ENCODE assay signal across 8 mouse cellular contexts in genomic region chr11:83853221-83853792, GRCm38 (mm10). TPM values are rescaled to one million over a fixed set of nuclear protein-coding genes. Genes with fewer than 3 reads are reported as not detected.
DNase-seq lines count a peak whose midpoint lies in the region; ATAC-seq and TF ChIP-seq lines count a peak whose summit lies in the region.
"Had no signal": no experiment of that assay in that cellular context is flagged by ENCODE, and none has a peak within 500 bp of the region (broad histone marks: within the 10 kb centered on the region; RNA-seq: fewer than 3 reads in every experiment).

No protein-coding gene starts in this region.

- ATAC-seq in megakaryocyte, adult 5-6 weeks (ENCODE audit: poor library complexity, severe bottlenecking) = no peak
- ATAC-seq in embryonic facial prominence, embryonic 11.5 days (replicated peaks; ENCODE audit: insufficient number of reproducible peaks, low FRiP score, low TSS enrichment, low read depth) = no peak
- ATAC-seq in kidney, postnatal 0 days (replicated peaks; ENCODE audit: low FRiP score, low read depth) = no peak

- no peak for TF ChIP-seq CTCF in kidney, postnatal 0 days (IDR thresholded peaks at IDR 0.05; ENCODE audit: low read depth)

- WGBS in embryonic facial prominence, embryonic 11.5 days = under 1% methylated on average over 33 of the region's 33 CpGs
- WGBS in kidney, postnatal 0 days = under 1% methylated on average over 33 of the region's 33 CpGs

- peaks cover 88% of the 10 kb centered on the region for H3K27me3 ChIP-seq in megakaryocyte, embryonic 14.5 days (replicated peaks)
- H3K27me3 ChIP-seq in embryonic facial prominence, embryonic 11.5 days (ENCODE audit: control insufficient read depth, insufficient read depth, low read length) = peaks cover 60% of the 10 kb centered on the region
- H3K27me3 ChIP-seq in kidney, postnatal 0 days (ENCODE audit: insufficient read depth, low read length) = peaks cover 19% of the 10 kb centered on the region; the same call in 1 of the 2 replicates

- no peak overlapping the region for H3K9ac ChIP-seq in embryonic facial prominence, embryonic 11.5 days (replicated peaks; ENCODE audit: low read length)
- H3K9ac ChIP-seq in kidney, postnatal 0 days (ENCODE audit: low read depth, low read length) = peak overlapping the region; percentile 88

- peak overlapping the region; percentile 14 for H3K4me3 ChIP-seq in megakaryocyte, embryonic 14.5 days (replicated peaks)
- no peak overlapping the region for H3K4me3 ChIP-seq in embryonic facial prominence, embryonic 11.5 days (ENCODE audit: low read depth, low read length)
- peak overlapping the region; percentile 65 for H3K4me3 ChIP-seq in kidney, postnatal 0 days (replicated peaks; ENCODE audit: low read depth, low read length)

- no peak overlapping the region for H3K27ac ChIP-seq in embryonic facial prominence, embryonic 11.5 days (replicated peaks; ENCODE audit: low read depth, low read length)
- H3K27ac ChIP-seq in kidney, postnatal 0 days = peak overlapping the region; percentile 95

- no peak overlapping the region for H3K4me2 ChIP-seq in embryonic facial prominence, embryonic 11.5 days (ENCODE audit: low read depth, low read length)
- peak overlapping the region; percentile 49 for H3K4me2 ChIP-seq in kidney, postnatal 0 days (ENCODE audit: low read length)

- no peaks in the 10 kb centered on the region for H3K36me3 ChIP-seq in megakaryocyte, embryonic 14.5 days (replicated peaks; ENCODE audit: low read length)
- no peaks in the 10 kb centered on the region for H3K36me3 ChIP-seq in embryonic facial prominence, embryonic 11.5 days (replicated peaks; ENCODE audit: control insufficient read depth, insufficient read depth, low read depth, low read length)
- no peaks in the 10 kb centered on the region for H3K36me3 ChIP-seq in kidney, postnatal 0 days (ENCODE audit: insufficient read depth, low read length)

- peaks cover 42% of the 10 kb centered on the region for H3K4me1 ChIP-seq in megakaryocyte, embryonic 14.5 days
- peaks cover 4% of the 10 kb centered on the region for H3K4me1 ChIP-seq in embryonic facial prominence, embryonic 11.5 days (ENCODE audit: control insufficient read depth, insufficient read depth, low read length)
- H3K4me1 ChIP-seq in kidney, postnatal 0 days (replicated peaks; ENCODE audit: insufficient read depth, low read length) = no peaks in the 10 kb centered on the region

- peak; percentile 27 for DNase-seq in embryonic facial prominence, embryonic 11.5 days (ENCODE audit: low spot score)
- DNase-seq in kidney, postnatal 0 days (ENCODE audit: low spot score) = no peak
- DNase-seq in lung, postnatal 4 days = peak; percentile 40 to 45
- DNase-seq in c-Kit-positive CD71-positive TER-119-positive erythroid progenitor cells, embryonic 14.5 days (ENCODE audit: low spot score) = no peak
- DNase-seq in left cerebral cortex, adult 18-20 months (ENCODE audit: low spot score in 2 of 2) = no peak

- H3K9me3 ChIP-seq in megakaryocyte, embryonic 14.5 days = no peaks in the 10 kb centered on the region
- H3K9me3 ChIP-seq in embryonic facial prominence, embryonic 11.5 days (replicated peaks; ENCODE audit: control insufficient read depth, low read length) = no peaks in the 10 kb centered on the region
- no peaks in the 10 kb centered on the region for H3K9me3 ChIP-seq in kidney, postnatal 0 days (replicated peaks; ENCODE audit: low read length)

RNA-seq across cellular contexts. Expression of gene Hnf1b, which starts 3.4 kb away (rescaled TPM):
- not detected in 2 replicates for polyA plus RNA-seq in megakaryocyte, embryonic 14.5 days (2012; ENCODE audit: insufficient read depth, low replicate concordance)
- total RNA-seq in megakaryocyte, adult 5-6 weeks (2015) = not detected in 2 replicates
- total RNA-seq in megakaryocyte, adult 5-6 weeks (2017) = not detected in 2 replicates
- not detected in 2 replicates for polyA plus RNA-seq in embryonic facial prominence, embryonic 11.5 days (2014; fragmentation: Nextera tagmentation; extraction: Ambion mirVana)
- polyA plus RNA-seq in kidney, postnatal 0 days (2015; fragmentation: Nextera tagmentation; extraction: Ambion mirVana) = 88.8 and 92.6 TPM in 2 replicates
- under 1 TPM; 0.21 to 0.68 TPM for total RNA-seq in left cerebral cortex, adult 18-20 months (2021)
- total RNA-seq: heart, postnatal 14 days had no signal

Comparison
In these comparisons a context has a peak if more than half of its experiments do, and no peak if none do; other contexts are left out.
1. DNase-seq: peak in embryonic facial prominence, embryonic 11.5 days (single experiment) and lung, postnatal 4 days (2 of 2); none in kidney, postnatal 0 days (single experiment), c-Kit-positive CD71-positive TER-119-positive erythroid progenitor cells, embryonic 14.5 days (single experiment) and left cerebral cortex, adult 18-20 months (0 of 2).
2. RNA of gene Hnf1b, which starts 3.4 kb away (polyA plus RNA-seq): 88.8 to 92.6 TPM in kidney, postnatal 0 days; not detected in megakaryocyte, embryonic 14.5 days and not detected in embryonic facial prominence, embryonic 11.5 days; every median in the first group is over 10 times any median in the second.